Mouse (Mus musculus) CH12.LX (cell line): ENCODE data around the gene Amh.

ENCODE experiments used
- BHLHE40 ChIP-seq: IDR thresholded peaks from 2 replicates; pipeline ENCODE4 v1.6.1; 2011; ENCODE audit warnings: mild to moderate bottlenecking, low read depth, low read length, improper control_type of control experiment
- CTCF ChIP-seq, 2 experiments: IDR thresholded peaks in 1 of 2; conservative IDR thresholded peaks in 1 of 2; 2 replicates each; pipeline ENCODE4 v1.5.1; 2011 to 2012; ENCODE audit warnings: low read depth in 2 of 2, low read length in 2 of 2, improper control_type of control experiment in 1 of 2, inconsistent platforms in 1 of 2, mild to moderate bottlenecking in 1 of 2, moderate library complexity in 1 of 2
- EP300 ChIP-seq: IDR thresholded peaks from 2 replicates; pipeline ENCODE4 v1.6.1; 2011; ENCODE audit warnings: low read length, improper control_type of control experiment
- ETS1 ChIP-seq: conservative IDR thresholded peaks from 2 replicates; pipeline ENCODE4 v1.6.1; 2012; ENCODE audit warnings: low read depth, mild to moderate bottlenecking, inconsistent platforms, low read length, improper control_type of control experiment, moderate library complexity
- GABPA ChIP-seq: IDR thresholded peaks from 2 replicates; pipeline ENCODE4 v1.6.1; 2012; ENCODE audit warnings: low read depth, low read length, improper control_type of control experiment, inconsistent platforms; ENCODE audit not compliant: insufficient replicate concordance
- JUN ChIP-seq: IDR thresholded peaks from 2 replicates; pipeline ENCODE4 v1.6.1; 2011; ENCODE audit warnings: low read depth, mild to moderate bottlenecking, low read length, improper control_type of control experiment, moderate library complexity; ENCODE audit not compliant: insufficient read depth
- MAX ChIP-seq: IDR thresholded peaks from 2 replicates; pipeline ENCODE4 v1.6.1; 2011; ENCODE audit warnings: low read length, improper control_type of control experiment
- MEF2A ChIP-seq: IDR thresholded peaks from 2 replicates; pipeline ENCODE4 v1.6.1; 2014; ENCODE audit warnings: low read depth, mild to moderate bottlenecking, inconsistent platforms, low read length, improper control_type of control experiment, borderline replicate concordance
- POLR2A ChIP-seq: IDR thresholded peaks from 2 replicates; pipeline ENCODE4 v1.6.1; 2011; ENCODE audit warnings: low read depth, mild to moderate bottlenecking, improper control_type of control experiment, low read length
- USF2 ChIP-seq: conservative IDR thresholded peaks from 2 replicates; pipeline ENCODE4 v1.6.1; 2011; ENCODE audit warnings: low read depth, low read length, improper control_type of control experiment

DNA sequence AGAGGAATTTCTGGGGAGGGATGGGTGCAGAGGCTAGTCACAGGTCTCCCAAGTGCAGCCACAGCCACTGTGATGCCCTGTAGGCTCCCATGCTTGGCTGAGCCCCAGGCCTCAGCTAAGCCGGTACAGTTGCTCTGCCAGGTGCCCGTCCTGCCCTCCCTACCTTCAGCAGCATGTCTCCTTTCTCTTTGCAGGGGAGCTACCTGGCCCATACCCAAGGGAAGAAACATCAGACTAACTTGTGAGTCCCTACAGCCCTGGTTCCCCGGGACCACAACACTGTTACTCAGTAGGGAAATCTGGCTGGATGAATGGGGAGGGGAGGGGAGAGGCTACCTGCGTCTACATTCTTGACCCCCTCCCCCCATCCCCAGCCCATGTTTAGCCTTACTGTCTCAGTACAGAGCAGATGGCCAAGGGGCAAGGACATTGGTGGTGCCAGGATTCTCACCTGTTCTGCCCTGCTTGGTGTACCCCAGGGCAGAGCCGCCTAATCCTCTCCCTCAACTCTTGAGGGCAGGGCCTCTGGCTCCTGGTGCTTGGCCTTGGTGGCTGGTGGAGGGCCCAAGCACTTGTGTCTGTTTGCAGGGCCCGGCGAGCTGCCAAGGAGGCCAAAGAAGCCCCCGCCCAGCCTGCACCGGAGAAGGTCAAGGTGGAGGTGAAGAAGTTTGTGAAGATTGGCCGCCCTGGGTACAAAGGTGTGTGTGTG lies 2.7 kb upstream of the Amh start:
- TF ChIP-seq ETS1: no peak
- TF ChIP-seq POLR2A: no peak
- TF ChIP-seq BHLHE40: no peak
- TF ChIP-seq GABPA: no peak
- TF ChIP-seq JUN: no peak
- no peak for TF ChIP-seq EP300
- TF ChIP-seq CTCF (conservative IDR thresholded peaks at IDR 0.05 in 1 of 2, IDR thresholded peaks at IDR 0.05 in 1 of 2; ENCODE audit: low read depth in 2 of 2, low read length in 2 of 2): no peak
- no peak for TF ChIP-seq USF2
- no peak for TF ChIP-seq MEF2A
- TF ChIP-seq MAX: no peak
